Mouse (Mus musculus): Measurements from ENCODE around the gene Adgrg1. TPM values are rescaled to one million over a fixed set of nuclear protein-coding genes. Genes with fewer than 3 reads are reported as not detected.
A peak's percentile ranks its signal among the peaks of the same experiment; 100 is the strongest.

Adgrg1 gene
- polyA plus RNA-seq, 1 experiment from 2014 or later: 157 TPM

- Histone ChIP-seq H3K27ac (ENCODE audit: low read depth, low read length) (no peak overlapping the region), H3K9ac (ENCODE audit: low read length) (no peak overlapping the region), H3K4me3 (ENCODE audit: low read depth, low read length) (no peak overlapping the region), H3K4me1 (ENCODE audit: control insufficient read depth, insufficient read depth, low read length) (no peaks in the 10 kb centered on the region), H3K9me3 (ENCODE audit: control insufficient read depth, low read length) (no peaks in the 10 kb centered on the region), H3K27me3 (ENCODE audit: control insufficient read depth, insufficient read depth, low read length) (no peaks in the 10 kb centered on the region), H3K36me3 (ENCODE audit: control insufficient read depth, insufficient read depth, low read length) (no peaks in the 10 kb centered on the region), H3K4me2 (no peak overlapping the region)
- WGBS: 75% methylated on average over 5 of the region's 5 CpGs
- ATAC-seq (ENCODE audit: low FRiP score) (no peak), DNase-seq (ENCODE audit: low spot score, missing footprints) (no peak)
Observed at GRCm38 (mm10) chr8:94950458-94950857, 24.1 kb upstream of the Adgrg1 start.

GRCm38 (mm10) chr8:94952086-94952485, 22.5 kb upstream of the Adgrg1 start:
- no peak for DNase-seq (ENCODE audit: low spot score, missing footprints)
- WGBS: 75% methylated on average over 5 of the region's 5 CpGs
- H3K27me3 ChIP-seq (ENCODE audit: control insufficient read depth, insufficient read depth, low read length): no peaks in the 10 kb centered on the region
- no peak overlapping the region for H3K27ac ChIP-seq (ENCODE audit: low read depth, low read length)
- no peaks in the 10 kb centered on the region for H3K36me3 ChIP-seq (ENCODE audit: control insufficient read depth, insufficient read depth, low read length)
- no peak overlapping the region for H3K9ac ChIP-seq (ENCODE audit: low read length)
- H3K4me1 ChIP-seq (ENCODE audit: control insufficient read depth, insufficient read depth, low read length): no peaks in the 10 kb centered on the region
- no peak overlapping the region for H3K4me2 ChIP-seq
- no peak for ATAC-seq (ENCODE audit: low FRiP score)
- H3K4me3 ChIP-seq (ENCODE audit: low read depth, low read length): no peak overlapping the region
- no peaks in the 10 kb centered on the region for H3K9me3 ChIP-seq (ENCODE audit: control insufficient read depth, low read length)

- no peaks in the 10 kb centered on the region for H3K4me1 ChIP-seq (ENCODE audit: control insufficient read depth, insufficient read depth, low read length)
- H3K36me3 ChIP-seq (ENCODE audit: control insufficient read depth, insufficient read depth, low read length): no peaks in the 10 kb centered on the region
- H3K4me2 ChIP-seq: no peak overlapping the region
- no peak for DNase-seq (ENCODE audit: low spot score, missing footprints)
- no peak overlapping the region for H3K4me3 ChIP-seq (ENCODE audit: low read depth, low read length)
- ATAC-seq (ENCODE audit: low FRiP score): no peak
- H3K27me3 ChIP-seq (ENCODE audit: control insufficient read depth, insufficient read depth, low read length): no peaks in the 10 kb centered on the region
- H3K9ac ChIP-seq (ENCODE audit: low read length): no peak overlapping the region
- no peaks in the 10 kb centered on the region for H3K9me3 ChIP-seq (ENCODE audit: control insufficient read depth, low read length)
- no peak overlapping the region for H3K27ac ChIP-seq (ENCODE audit: low read depth, low read length)
- 80% methylated on average over 7 of the region's 7 CpGs for WGBS
Observed at GRCm38 (mm10) chr8:94953624-94954367, 20.8 kb upstream of the Adgrg1 start.

GRCm38 (mm10) chr8:94954368-94954737, 20.2 kb upstream of the Adgrg1 start:
- Histone ChIP-seq H3K4me3 (ENCODE audit: low read depth, low read length) (no peak overlapping the region), H3K4me2 (no peak overlapping the region), H3K4me1 (ENCODE audit: control insufficient read depth, insufficient read depth, low read length) (no peaks in the 10 kb centered on the region), H3K9me3 (ENCODE audit: control insufficient read depth, low read length) (no peaks in the 10 kb centered on the region), H3K9ac (ENCODE audit: low read length) (no peak overlapping the region), H3K27ac (ENCODE audit: low read depth, low read length) (no peak overlapping the region), H3K36me3 (ENCODE audit: control insufficient read depth, insufficient read depth, low read length) (no peaks in the 10 kb centered on the region), H3K27me3 (ENCODE audit: control insufficient read depth, insufficient read depth, low read length) (no peaks in the 10 kb centered on the region)
- no peak for DNase-seq (ENCODE audit: low spot score, missing footprints)
- no peak for ATAC-seq (ENCODE audit: low FRiP score)
- 90% methylated on average over 7 of the region's 7 CpGs for WGBS

- DNase-seq (ENCODE audit: low spot score, missing footprints) (no peak), ATAC-seq (ENCODE audit: low FRiP score) (no peak)
- 37% methylated on average over 9 of the region's 9 CpGs for WGBS
- Histone ChIP-seq H3K36me3 (ENCODE audit: control insufficient read depth, insufficient read depth, low read length) (no peaks in the 10 kb centered on the region), H3K4me1 (ENCODE audit: control insufficient read depth, insufficient read depth, low read length) (no peaks in the 10 kb centered on the region), H3K4me2 (no peak overlapping the region), H3K27me3 (ENCODE audit: control insufficient read depth, insufficient read depth, low read length) (no peaks in the 10 kb centered on the region), H3K9me3 (ENCODE audit: control insufficient read depth, low read length) (no peaks in the 10 kb centered on the region), H3K9ac (ENCODE audit: low read length) (no peak overlapping the region), H3K27ac (ENCODE audit: low read depth, low read length) (no peak overlapping the region), H3K4me3 (ENCODE audit: low read depth, low read length) (no peak overlapping the region)
Observed at GRCm38 (mm10) chr8:94954921-94955758, 19.4 kb upstream of the Adgrg1 start.

GRCm38 (mm10) chr8:94956078-94956574, 18.4 kb upstream of the Adgrg1 start:
- Histone ChIP-seq H3K36me3 (ENCODE audit: control insufficient read depth, insufficient read depth, low read length) (no peaks in the 10 kb centered on the region), H3K4me2 (no peak overlapping the region), H3K9ac (ENCODE audit: low read length) (no peak overlapping the region), H3K9me3 (ENCODE audit: control insufficient read depth, low read length) (no peaks in the 10 kb centered on the region), H3K27me3 (ENCODE audit: control insufficient read depth, insufficient read depth, low read length) (no peaks in the 10 kb centered on the region), H3K27ac (ENCODE audit: low read depth, low read length) (no peak overlapping the region), H3K4me1 (ENCODE audit: control insufficient read depth, insufficient read depth, low read length) (no peaks in the 10 kb centered on the region), H3K4me3 (ENCODE audit: low read depth, low read length) (no peak overlapping the region)
- 88% methylated on average over 1 of the region's 1 CpGs for WGBS
- no peak for ATAC-seq (ENCODE audit: low FRiP score)
- DNase-seq (ENCODE audit: low spot score, missing footprints): no peak

GRCm38 (mm10) chr8:94962201-94962600, 12.3 kb upstream of the Adgrg1 start:
- H3K27ac ChIP-seq (ENCODE audit: low read depth, low read length): no peak overlapping the region
- WGBS: 92% methylated on average over 1 of the region's 1 CpGs
- no peaks in the 10 kb centered on the region for H3K4me1 ChIP-seq (ENCODE audit: control insufficient read depth, insufficient read depth, low read length)
- H3K9ac ChIP-seq (ENCODE audit: low read length): no peak overlapping the region
- ATAC-seq (ENCODE audit: low FRiP score) (no peak), DNase-seq (ENCODE audit: low spot score, missing footprints) (no peak)
- no peaks in the 10 kb centered on the region for H3K36me3 ChIP-seq (ENCODE audit: control insufficient read depth, insufficient read depth, low read length)
- no peaks in the 10 kb centered on the region for H3K27me3 ChIP-seq (ENCODE audit: control insufficient read depth, insufficient read depth, low read length)
- H3K9me3 ChIP-seq (ENCODE audit: control insufficient read depth, low read length): no peaks in the 10 kb centered on the region
- no peak overlapping the region for H3K4me2 ChIP-seq
- H3K4me3 ChIP-seq (ENCODE audit: low read depth, low read length): no peak overlapping the region

- H3K36me3 ChIP-seq (ENCODE audit: control insufficient read depth, insufficient read depth, low read length): no peaks in the 10 kb centered on the region
- H3K27ac ChIP-seq (ENCODE audit: low read depth, low read length): no peak overlapping the region
- H3K4me2 ChIP-seq: no peak overlapping the region
- no peak overlapping the region for H3K9ac ChIP-seq (ENCODE audit: low read length)
- DNase-seq (ENCODE audit: low spot score, missing footprints) (no peak), ATAC-seq (ENCODE audit: low FRiP score) (no peak)
- WGBS: 66% methylated on average over 10 of the region's 10 CpGs
- H3K4me1 ChIP-seq (ENCODE audit: control insufficient read depth, insufficient read depth, low read length): no peaks in the 10 kb centered on the region
- H3K4me3 ChIP-seq (ENCODE audit: low read depth, low read length): no peak overlapping the region
- H3K27me3 ChIP-seq (ENCODE audit: control insufficient read depth, insufficient read depth, low read length): no peaks in the 10 kb centered on the region
- H3K9me3 ChIP-seq (ENCODE audit: control insufficient read depth, low read length): no peaks in the 10 kb centered on the region
Observed at GRCm38 (mm10) chr8:94964828-94965227, 9.7 kb upstream of the Adgrg1 start.

GRCm38 (mm10) chr8:94966578-94966977, 8.0 kb upstream of the Adgrg1 start:
- 24% methylated on average over 7 of the region's 7 CpGs for WGBS
- no peaks in the 10 kb centered on the region for H3K27me3 ChIP-seq (ENCODE audit: control insufficient read depth, insufficient read depth, low read length)
- H3K9ac ChIP-seq (ENCODE audit: low read length): no peak overlapping the region
- H3K36me3 ChIP-seq (ENCODE audit: control insufficient read depth, insufficient read depth, low read length): no peaks in the 10 kb centered on the region
- H3K4me1 ChIP-seq (ENCODE audit: control insufficient read depth, insufficient read depth, low read length): no peaks in the 10 kb centered on the region
- H3K9me3 ChIP-seq (ENCODE audit: control insufficient read depth, low read length): no peaks in the 10 kb centered on the region
- no peak overlapping the region for H3K4me2 ChIP-seq
- ATAC-seq (ENCODE audit: low FRiP score): no peak
- peak; percentile 90 for DNase-seq (ENCODE audit: low spot score, missing footprints)
- H3K27ac ChIP-seq (ENCODE audit: low read depth, low read length): no peak overlapping the region
- H3K4me3 ChIP-seq (ENCODE audit: low read depth, low read length): no peak overlapping the region

Measured in midbrain, embryonic 11.5 days (tissue).